Mouse (Mus musculus): ENCODE measurements at regions not wholly inside any gene's neighbourhood (a gene's known extent, or its start where the extent isn't known, plus 50 kb on each side); places are given as distances from the start of the nearest gene placed in this dataset.

- Histone ChIP-seq H3K27ac (no peak overlapping the region), H3K4me3 (no peak overlapping the region), H3K9ac (no peak overlapping the region), H3K27me3 (no peaks in the 10 kb centered on the region), H3K4me2 (replicated peaks) (no peak overlapping the region), H3K9me3 (no peaks in the 10 kb centered on the region), H3K36me3 (no peaks in the 10 kb centered on the region), H3K4me1 (no peaks in the 10 kb centered on the region)
- ATAC-seq (ENCODE audit: low FRiP score, low read depth): no peak
- 79% methylated on average over 2 of the region's 2 CpGs for WGBS
Observed at GRCm38 (mm10) chr6:12140596-12140995, 233.0 kb downstream of the Phf14 start.

- Histone ChIP-seq H3K27ac (no peak overlapping the region), H3K36me3 (no peaks in the 10 kb centered on the region), H3K4me1 (no peaks in the 10 kb centered on the region), H3K4me2 (replicated peaks) (no peak overlapping the region), H3K4me3 (no peak overlapping the region), H3K27me3 (no peaks in the 10 kb centered on the region), H3K9ac (no peak overlapping the region), H3K9me3 (no peaks in the 10 kb centered on the region)
- ATAC-seq (ENCODE audit: low FRiP score, low read depth): no peak
- WGBS: 78% methylated on average over 3 of the region's 3 CpGs
Observed at GRCm38 (mm10) chr6:12145216-12145615, 237.6 kb downstream of the Phf14 start.

- Histone ChIP-seq H3K9ac (no peak overlapping the region), H3K36me3 (no peaks in the 10 kb centered on the region), H3K27ac (no peak overlapping the region), H3K4me1 (no peaks in the 10 kb centered on the region), H3K4me2 (replicated peaks) (no peak overlapping the region), H3K27me3 (no peaks in the 10 kb centered on the region), H3K9me3 (no peaks in the 10 kb centered on the region), H3K4me3 (no peak overlapping the region)
- no peak for ATAC-seq (ENCODE audit: low FRiP score, low read depth)
- 44% methylated on average over 3 of the region's 3 CpGs for WGBS
Observed at GRCm38 (mm10) chr6:12150613-12151333, 243.2 kb downstream of the Phf14 start.

GRCm38 (mm10) chr6:12163971-12164370 is 256.4 kb downstream of the Phf14 start:
- Histone ChIP-seq H3K27me3 (no peaks in the 10 kb centered on the region), H3K4me2 (replicated peaks) (no peak overlapping the region), H3K36me3 (no peaks in the 10 kb centered on the region), H3K4me1 (no peaks in the 10 kb centered on the region), H3K9me3 (no peaks in the 10 kb centered on the region), H3K27ac (no peak overlapping the region), H3K4me3 (no peak overlapping the region), H3K9ac (no peak overlapping the region)
- no peak for ATAC-seq (ENCODE audit: low FRiP score, low read depth)
- WGBS: 80% methylated on average over 1 of the region's 1 CpGs

GRCm38 (mm10) chr6:12168533-12168932 is 260.9 kb downstream of the Phf14 start:
- Histone ChIP-seq H3K9me3 (no peaks in the 10 kb centered on the region), H3K27ac (no peak overlapping the region), H3K27me3 (no peaks in the 10 kb centered on the region), H3K9ac (no peak overlapping the region), H3K4me3 (no peak overlapping the region), H3K4me1 (no peaks in the 10 kb centered on the region), H3K4me2 (replicated peaks) (no peak overlapping the region), H3K36me3 (no peaks in the 10 kb centered on the region)
- ATAC-seq (ENCODE audit: low FRiP score, low read depth): no peak
- WGBS: 78% methylated on average over 1 of the region's 1 CpGs

- Histone ChIP-seq H3K27ac (no peak overlapping the region), H3K36me3 (no peaks in the 10 kb centered on the region), H3K4me2 (replicated peaks) (no peak overlapping the region), H3K4me1 (no peaks in the 10 kb centered on the region), H3K27me3 (no peaks in the 10 kb centered on the region), H3K9me3 (no peaks in the 10 kb centered on the region), H3K4me3 (no peak overlapping the region), H3K9ac (no peak overlapping the region)
- no peak for ATAC-seq (ENCODE audit: low FRiP score, low read depth)
- 74% methylated on average over 7 of the region's 7 CpGs for WGBS
Observed at GRCm38 (mm10) chr6:12169431-12169830, 261.8 kb downstream of the Phf14 start.

GRCm38 (mm10) chr6:12170722-12171121 is 263.1 kb downstream of the Phf14 start:
- Histone ChIP-seq H3K36me3 (no peaks in the 10 kb centered on the region), H3K4me2 (replicated peaks) (no peak overlapping the region), H3K4me3 (no peak overlapping the region), H3K27me3 (no peaks in the 10 kb centered on the region), H3K9me3 (no peaks in the 10 kb centered on the region), H3K4me1 (no peaks in the 10 kb centered on the region), H3K27ac (no peak overlapping the region), H3K9ac (no peak overlapping the region)
- no peak for ATAC-seq (ENCODE audit: low FRiP score, low read depth)
- 87% methylated on average over 4 of the region's 4 CpGs for WGBS

- H3K9ac ChIP-seq: no peak overlapping the region
- no peak for ATAC-seq (ENCODE audit: low FRiP score, low read depth)
- H3K4me3 ChIP-seq: no peak overlapping the region
- H3K36me3 ChIP-seq: no peaks in the 10 kb centered on the region
- 79% methylated on average over 2 of the region's 2 CpGs for WGBS
- no peaks in the 10 kb centered on the region for H3K27me3 ChIP-seq
- no peaks in the 10 kb centered on the region for H3K9me3 ChIP-seq
- no peaks in the 10 kb centered on the region for H3K4me1 ChIP-seq
- no peak overlapping the region for H3K4me2 ChIP-seq (replicated peaks)
- no peak overlapping the region for H3K27ac ChIP-seq
Observed at GRCm38 (mm10) chr6:12171189-12171588, 263.6 kb downstream of the Phf14 start.

- H3K27me3 ChIP-seq: no peaks in the 10 kb centered on the region
- no peak overlapping the region for H3K4me3 ChIP-seq
- no peaks in the 10 kb centered on the region for H3K9me3 ChIP-seq
- no peaks in the 10 kb centered on the region for H3K36me3 ChIP-seq
- no peak overlapping the region for H3K27ac ChIP-seq
- H3K9ac ChIP-seq: no peak overlapping the region
- no peaks in the 10 kb centered on the region for H3K4me1 ChIP-seq
- no peak for ATAC-seq (ENCODE audit: low FRiP score, low read depth)
- H3K4me2 ChIP-seq (replicated peaks): no peak overlapping the region
Observed at GRCm38 (mm10) chr6:12177996-12178395, 270.4 kb downstream of the Phf14 start.

GRCm38 (mm10) chr6:12180951-12181350 is 273.3 kb downstream of the Phf14 start:
- Histone ChIP-seq H3K4me3 (no peak overlapping the region), H3K36me3 (no peaks in the 10 kb centered on the region), H3K27ac (no peak overlapping the region), H3K9me3 (no peaks in the 10 kb centered on the region), H3K4me1 (no peaks in the 10 kb centered on the region), H3K9ac (no peak overlapping the region), H3K4me2 (replicated peaks) (no peak overlapping the region), H3K27me3 (no peaks in the 10 kb centered on the region)
- ATAC-seq (ENCODE audit: low FRiP score, low read depth): no peak
- WGBS: 90% methylated on average over 3 of the region's 3 CpGs

GRCm38 (mm10) chr6:12210190-12210589 is 302.6 kb downstream of the Phf14 start:
- no peaks in the 10 kb centered on the region for H3K4me1 ChIP-seq

GRCm38 (mm10) chr6:12214526-12215177 is 307.0 kb downstream of the Phf14 start:
- peaks cover 9% of the 10 kb centered on the region; the same call in 1 of the 2 replicates for H3K9me3 ChIP-seq
- WGBS: 83% methylated on average over 12 of the region's 12 CpGs
- H3K4me2 ChIP-seq (replicated peaks): no peak overlapping the region
- no peaks in the 10 kb centered on the region for H3K4me1 ChIP-seq
- H3K9ac ChIP-seq: no peak overlapping the region
- H3K27ac ChIP-seq: no peak overlapping the region
- H3K36me3 ChIP-seq: no peaks in the 10 kb centered on the region
- no peak overlapping the region for H3K4me3 ChIP-seq
- H3K27me3 ChIP-seq: no peaks in the 10 kb centered on the region
- ATAC-seq (ENCODE audit: low FRiP score, low read depth): no peak

More at GRCm38 (mm10) chr6:12210190-12210589, 302.6 kb downstream of the Phf14 start:
- H3K4me3 ChIP-seq: no peak overlapping the region
- no peak for ATAC-seq (ENCODE audit: low FRiP score, low read depth)
- no peaks in the 10 kb centered on the region for H3K36me3 ChIP-seq
- no peak overlapping the region for H3K9ac ChIP-seq
- H3K4me2 ChIP-seq (replicated peaks): no peak overlapping the region
- 38% methylated on average over 1 of the region's 1 CpGs for WGBS
- H3K9me3 ChIP-seq: no peaks in the 10 kb centered on the region
- H3K27ac ChIP-seq: no peak overlapping the region
- H3K27me3 ChIP-seq: no peaks in the 10 kb centered on the region

GRCm38 (mm10) chr6:12215178-12215553 is 307.6 kb downstream of the Phf14 start:
- Histone ChIP-seq H3K9me3 (peaks cover 12% of the 10 kb centered on the region; the same call in 1 of the 2 replicates), H3K27ac (no peak overlapping the region), H3K4me3 (no peak overlapping the region), H3K9ac (no peak overlapping the region), H3K4me1 (no peaks in the 10 kb centered on the region), H3K4me2 (replicated peaks) (no peak overlapping the region), H3K27me3 (no peaks in the 10 kb centered on the region), H3K36me3 (no peaks in the 10 kb centered on the region)
- no peak for ATAC-seq (ENCODE audit: low FRiP score, low read depth)
- 68% methylated on average over 1 of the region's 1 CpGs for WGBS

Data from limb, embryonic 13.5 days (tissue).